Mouse (Mus musculus) adrenal gland, postnatal 14 days (tissue): ENCODE measurements around the gene Sept9. TPM values are rescaled to one million over a fixed set of nuclear protein-coding genes. Genes with fewer than 3 reads are reported as not detected.

ENCODE experiments used
- DNase-seq: peaks from one replicate; pipeline ENCODE4 v3.0.0; 2021; ENCODE audit warnings: mixed read lengths
- long read RNA-seq, 2 experiments: library from polyadenylated mRNA; stranded (forward); transcript quantifications; one replicate each; pipeline ENCODE4 v2.0.0; 2021
- total RNA-seq: library from RNA; stranded (reverse); gene quantifications from 2 replicates; pipeline ENCODE4 v1.2.3, GENCODE M21; 2021

The Sept9 gene
- total RNA-seq, result 115 and 133 TPM in 2 replicates
- long read RNA-seq, experiment 1, transcript Sept9-201 (11 exons, 3,784 nt), result minor isoform, 19 of 131 reads
- long read RNA-seq, experiment 1, transcript Sept9-205 (11 exons, 3,869 nt), result major isoform, 27 of 131 reads
- long read RNA-seq, experiment 1, transcript Sept9-202 (12 exons, 3,616 nt), result minor isoform, 6 of 131 reads
- long read RNA-seq, experiment 1, transcript Sept9-204 (10 exons, 2,932 nt), result minor isoform, 8 of 131 reads
- long read RNA-seq, experiment 1, partial matches to known transcripts, result 62 of 131 reads
- long read RNA-seq, experiment 1, other reads (novel, unspliced or antisense), result 6 of 131 reads
- long read RNA-seq, experiment 2, transcript Sept9-201 (11 exons, 3,784 nt), result major isoform, 15 of 81 reads
- long read RNA-seq, experiment 2, transcript Sept9-205 (11 exons, 3,869 nt), result minor isoform, 6 of 81 reads
- long read RNA-seq, experiment 2, partial matches to known transcripts, result 45 of 81 reads
- long read RNA-seq, experiment 2, other reads (novel, unspliced or antisense), result 8 of 81 reads

DNA sequence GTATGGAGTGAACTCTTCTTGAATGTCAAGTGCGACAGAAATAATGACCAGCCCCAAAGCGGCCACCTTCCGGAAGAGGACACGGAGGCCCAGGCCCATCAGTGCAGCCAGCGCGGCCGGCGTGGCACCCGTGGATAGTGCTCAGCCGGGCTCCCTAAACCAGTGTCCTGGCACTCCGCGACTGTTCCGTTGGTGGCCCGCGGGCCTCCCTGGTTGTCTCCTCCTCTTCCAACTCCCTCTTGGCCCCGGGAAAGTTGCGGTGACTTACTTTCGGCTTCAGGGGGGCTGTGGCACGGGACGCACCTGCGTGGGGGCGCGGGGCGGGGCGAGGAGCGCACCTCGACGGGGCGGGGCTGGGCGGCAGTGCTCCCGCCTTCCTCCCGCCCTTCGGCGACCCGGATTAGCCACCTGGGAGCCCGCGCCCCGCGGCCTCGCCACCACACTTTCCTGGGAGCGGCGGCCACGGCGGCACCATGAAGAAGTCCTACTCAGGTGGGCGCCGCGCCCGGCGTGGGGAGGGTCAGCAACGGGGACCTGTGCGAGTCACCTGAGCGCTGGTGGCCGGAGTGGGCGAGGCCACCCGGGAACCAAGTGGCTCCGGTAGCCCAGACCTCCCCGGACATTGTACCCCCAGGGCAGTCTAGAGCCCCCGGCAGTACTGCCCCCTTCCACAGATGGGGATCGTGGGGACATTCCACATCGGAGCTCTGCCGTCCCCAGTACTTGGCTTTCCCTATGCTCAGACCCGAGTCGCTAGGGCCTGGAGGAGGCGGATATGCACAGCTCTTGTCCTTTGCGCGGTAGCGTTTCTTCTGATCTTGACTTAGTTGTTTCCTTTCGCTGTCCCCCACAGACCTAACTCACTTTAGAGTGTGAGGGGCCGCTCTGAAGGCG lies at the start of gene Sept9:
Gene Sept9 (plus strand): TSS at position 380 of the 894 bp plus-strand sequence.
- peak; percentile 39 for DNase-seq

DNA sequence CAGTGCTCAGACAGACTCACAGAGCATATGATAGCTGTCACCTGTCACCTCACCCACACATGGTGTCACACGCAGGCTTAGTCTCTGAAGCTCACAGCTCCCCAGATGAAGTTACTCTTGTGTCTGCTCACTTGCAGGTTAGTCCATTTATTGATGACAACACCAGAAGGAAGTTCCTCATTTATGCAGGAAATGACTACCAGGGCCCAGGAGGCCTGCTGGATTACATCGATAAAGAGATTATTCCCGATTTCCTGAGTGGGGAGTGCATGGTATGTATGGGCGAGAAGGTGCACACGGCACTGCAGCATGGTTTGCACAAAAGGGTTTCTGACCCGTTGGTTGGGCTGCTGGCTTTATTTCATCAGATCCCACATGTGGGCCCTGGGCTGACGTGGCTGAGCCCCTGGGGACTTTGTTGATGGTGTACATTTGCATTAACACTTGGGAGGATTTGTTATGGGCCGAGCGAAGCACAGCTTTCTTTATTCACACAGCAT lies 48.9 kb upstream of the Sept9 start:
- no peak for DNase-seq

DNA sequence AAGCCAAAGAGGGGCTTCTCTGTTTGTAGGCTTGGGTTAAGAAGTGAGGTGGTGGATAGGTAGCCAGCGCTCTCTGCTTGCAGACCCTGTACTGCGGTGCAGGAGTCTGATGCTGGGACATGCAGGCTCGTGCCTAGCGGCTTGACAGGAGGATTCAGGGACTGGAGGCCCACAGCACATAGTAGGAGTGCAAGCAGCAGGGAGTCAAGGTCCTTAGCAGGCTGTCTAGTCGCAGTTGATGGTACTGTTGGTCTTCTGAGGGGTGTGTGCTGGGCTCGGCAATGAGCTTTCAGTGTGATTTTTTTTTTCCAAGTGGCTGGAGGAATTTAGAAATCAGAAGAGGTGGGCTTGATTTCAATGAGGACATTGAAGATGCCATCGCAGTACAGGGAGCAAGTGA lies 48.0 kb upstream of the Sept9 start:
- DNase-seq, result no peak

DNA sequence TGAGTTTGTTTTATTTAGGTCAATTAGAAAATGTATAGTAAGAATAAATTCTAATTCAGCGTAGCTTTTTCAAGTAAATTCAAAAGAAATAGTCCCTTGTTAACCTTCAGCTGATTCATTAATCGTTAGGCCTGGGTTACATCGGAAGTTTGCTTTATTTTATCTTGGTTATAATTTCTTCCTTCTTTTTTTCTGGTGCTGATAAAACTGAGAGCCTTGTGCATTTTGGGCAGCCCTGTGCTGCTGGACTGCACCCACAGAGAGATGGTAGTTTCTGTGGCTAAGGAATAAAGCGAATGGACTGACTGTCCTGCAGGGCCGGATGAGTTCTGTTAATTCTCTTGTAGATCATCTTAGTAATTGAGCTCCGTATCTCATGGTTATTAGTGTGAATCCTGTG lies 46.9 kb upstream of the Sept9 start:
- DNase-seq, result no peak

DNA sequence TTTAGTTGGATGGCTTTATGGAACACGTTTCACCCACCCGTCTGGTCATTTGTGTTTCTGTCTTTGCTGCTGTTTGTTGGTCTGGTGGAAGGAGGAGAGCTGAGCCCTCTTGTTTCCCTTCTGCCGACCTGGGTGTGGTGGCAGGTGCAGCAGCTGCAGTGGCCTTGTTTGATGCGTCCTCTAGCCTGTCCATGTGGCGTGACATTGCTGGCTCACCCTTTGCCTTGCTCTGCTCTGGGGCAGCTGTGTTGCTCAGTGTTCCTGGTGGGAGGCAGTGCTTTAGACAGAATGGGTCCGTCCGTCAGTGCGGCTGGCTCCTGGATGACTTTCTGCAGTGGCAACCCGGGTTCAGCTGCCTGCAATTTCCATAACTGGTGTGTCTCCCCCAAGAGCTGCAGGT lies 45.9 kb upstream of the Sept9 start:
- no peak for DNase-seq

DNA sequence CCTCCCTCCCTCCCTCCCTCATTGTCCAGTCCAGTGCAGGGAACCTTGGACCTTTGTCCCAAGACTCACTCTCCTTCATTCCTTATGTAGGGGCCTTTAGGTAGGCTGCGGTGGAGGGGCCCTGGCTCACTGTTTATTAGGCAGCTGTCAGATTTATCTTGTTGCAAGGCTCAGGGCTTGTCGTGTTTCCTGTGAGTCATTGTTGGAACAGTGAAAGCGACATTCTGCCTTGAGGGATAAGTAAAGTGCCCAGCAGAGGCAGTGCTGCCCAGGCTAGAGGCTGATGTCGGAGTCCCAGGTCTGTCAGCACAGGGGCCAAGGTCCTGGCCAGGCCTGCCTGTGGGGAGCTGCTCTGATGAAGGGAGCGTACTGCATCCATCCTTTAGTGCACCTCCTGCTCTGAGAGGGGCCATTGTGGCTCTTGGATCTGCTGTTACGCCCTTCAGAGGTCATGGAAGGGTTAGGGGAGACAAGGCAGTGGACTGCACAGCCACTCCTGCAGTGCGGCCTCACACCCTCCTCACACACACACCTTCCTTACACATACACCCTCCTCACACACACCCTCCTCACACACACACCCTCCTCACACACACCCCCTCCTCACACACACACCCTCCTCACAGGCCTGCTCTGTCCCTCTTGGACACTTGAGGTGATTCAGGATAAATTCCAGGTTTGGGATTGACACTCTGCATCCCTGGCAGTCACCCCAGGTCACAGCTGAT lies 45.2 kb upstream of the Sept9 start:
- DNase-seq, result peak; percentile 75

DNA sequence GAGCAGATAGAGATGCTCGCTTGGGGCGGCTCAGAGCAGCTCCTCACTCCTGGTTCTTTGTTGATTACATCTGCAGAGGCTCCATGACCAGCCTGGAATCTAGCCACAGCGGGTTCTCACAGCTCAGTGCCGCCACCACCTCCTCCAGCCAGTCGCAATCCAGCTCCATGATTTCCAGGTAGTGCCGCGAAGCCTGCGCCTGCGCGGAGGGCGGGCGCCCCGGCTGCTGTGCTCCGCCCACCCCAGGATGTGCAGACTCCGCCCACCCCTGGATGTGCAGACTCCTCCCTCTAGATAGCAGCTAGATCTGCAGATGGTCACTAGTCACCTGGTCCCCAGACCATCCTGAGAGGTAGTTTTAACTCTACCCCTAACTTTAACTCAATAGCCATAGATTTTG lies 42.7 kb upstream of the Sept9 start:
- peak; percentile 42 for DNase-seq

DNA sequence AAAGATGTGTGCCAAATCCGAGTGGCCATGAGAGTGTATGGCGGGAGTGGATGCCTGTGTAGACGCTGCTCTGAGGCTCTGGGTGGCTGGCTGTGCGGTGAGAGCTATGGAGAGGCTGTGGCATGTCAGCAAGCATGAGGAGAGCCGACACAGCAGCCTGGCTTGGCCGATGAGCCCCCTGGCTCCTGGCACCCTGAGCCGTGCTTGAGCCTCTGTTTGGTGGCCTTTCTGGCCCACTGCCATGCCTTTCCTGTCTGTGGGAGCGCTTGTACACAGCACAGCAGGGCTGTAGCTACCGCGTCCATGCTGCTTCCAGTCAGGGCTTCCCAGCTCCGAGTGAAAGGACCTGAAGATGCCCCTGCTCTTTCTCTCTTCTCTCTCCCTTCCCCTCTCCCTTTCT lies 41.1 kb upstream of the Sept9 start:
- DNase-seq, result no peak

DNA sequence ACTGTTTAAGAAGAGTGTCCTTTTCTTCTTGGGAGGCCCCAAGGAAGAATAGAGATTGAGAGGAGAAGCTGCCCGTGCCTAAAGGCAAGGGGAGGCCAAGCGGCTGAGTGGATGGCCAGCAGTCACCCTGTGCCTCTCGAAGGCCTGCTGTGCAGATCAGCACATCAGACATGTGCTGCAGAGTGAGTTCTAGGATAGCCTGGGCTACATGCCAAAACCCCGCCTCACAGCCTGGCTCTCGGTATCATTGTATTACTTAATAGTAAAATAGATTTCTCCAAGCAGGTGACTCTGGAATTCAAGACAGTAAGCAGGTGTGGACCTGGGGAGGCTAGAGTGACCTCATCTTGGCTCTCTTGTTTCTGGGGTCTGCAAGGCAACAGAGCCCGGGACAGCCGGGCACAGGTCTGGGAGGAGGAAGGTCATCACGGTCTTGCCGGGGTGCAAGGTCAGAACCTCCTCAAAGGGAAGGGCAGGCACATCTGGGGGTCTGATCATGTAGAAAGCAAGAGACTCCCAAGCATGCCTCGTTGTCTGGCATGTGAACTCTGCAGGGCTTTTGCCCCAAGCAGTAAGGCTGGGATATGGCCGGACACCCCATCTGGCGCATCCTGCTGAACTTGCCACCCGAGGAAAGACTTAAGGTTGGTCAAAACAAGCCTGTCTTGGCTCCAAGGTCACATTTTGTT lies 40.1 kb upstream of the Sept9 start:
- no peak for DNase-seq

DNA sequence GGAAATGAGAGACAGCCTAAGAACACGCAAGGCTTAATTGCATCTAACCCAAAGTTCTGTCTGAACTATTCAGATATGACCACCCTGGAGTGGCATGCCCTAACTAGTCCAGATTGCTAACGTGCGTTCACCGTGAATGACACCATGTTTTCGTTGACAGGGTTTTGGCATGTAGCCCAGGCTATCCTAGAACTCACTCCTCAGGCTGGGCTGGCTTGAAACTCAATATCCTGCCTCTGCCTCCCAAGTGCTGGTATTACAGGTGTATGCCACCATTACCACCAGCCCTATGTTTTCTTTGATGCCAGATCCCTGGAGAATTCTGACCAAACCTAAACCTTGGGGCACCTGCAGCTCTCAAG lies 39.5 kb upstream of the Sept9 start:
- DNase-seq, result no peak

DNA sequence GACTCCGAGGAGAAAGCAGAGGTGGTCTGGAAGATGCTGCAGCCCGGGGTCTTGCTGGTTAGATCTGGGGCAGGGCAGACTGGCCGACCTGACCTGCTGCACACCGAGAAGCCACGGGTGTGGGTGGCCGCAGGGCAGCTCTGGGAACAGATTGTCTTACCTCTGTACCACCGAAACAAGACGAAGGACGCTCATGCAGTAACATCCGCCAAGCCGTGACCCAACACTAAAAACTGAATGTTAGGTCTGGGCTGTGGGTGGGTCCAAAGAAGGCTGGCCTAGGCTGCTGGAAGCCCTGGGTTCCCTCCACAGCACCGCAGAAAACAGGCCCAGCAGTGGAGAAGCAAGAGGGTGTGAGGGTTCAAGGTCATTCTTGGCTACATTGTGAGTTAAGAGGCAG lies 38.7 kb upstream of the Sept9 start:
- no peak for DNase-seq

DNA sequence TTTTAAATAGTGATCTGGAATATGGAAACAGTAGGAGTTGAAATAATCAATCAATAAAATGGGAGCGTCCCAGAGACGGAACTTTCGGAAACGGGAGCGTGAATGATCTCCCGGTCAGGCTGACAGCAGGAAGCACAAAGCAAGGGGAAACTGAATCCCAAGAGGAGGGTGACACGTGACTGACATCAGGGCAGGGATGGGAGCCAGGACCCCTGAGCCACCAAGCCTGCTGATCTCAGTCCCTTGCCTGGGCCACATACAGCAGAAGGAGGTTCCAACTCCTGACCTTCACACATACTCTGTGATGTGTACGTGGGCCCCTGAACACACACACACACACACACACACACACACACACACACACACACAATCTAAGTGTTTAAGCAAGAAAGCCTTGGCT lies 37.9 kb upstream of the Sept9 start:
- no peak for DNase-seq

DNA sequence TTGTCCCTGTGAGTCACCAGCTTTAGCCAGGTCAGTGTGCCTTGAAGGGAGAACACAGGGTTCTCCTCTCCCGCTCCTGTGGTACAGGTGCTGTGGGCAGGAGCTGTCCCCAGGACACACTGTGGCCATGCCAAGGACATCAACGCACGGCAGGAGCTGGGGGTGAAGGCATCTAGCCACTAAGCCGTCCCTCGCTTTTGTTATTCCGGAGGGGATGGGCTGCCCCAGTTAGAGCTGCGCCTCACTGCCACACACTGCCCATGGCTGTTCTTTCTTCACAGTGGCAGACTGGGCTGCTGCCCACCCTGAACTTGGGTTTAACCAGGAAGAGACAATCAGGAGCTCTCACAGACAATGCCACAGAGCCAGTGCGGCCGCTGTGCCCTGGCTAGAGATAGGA lies 36.4 kb upstream of the Sept9 start:
- DNase-seq, result no peak

DNA sequence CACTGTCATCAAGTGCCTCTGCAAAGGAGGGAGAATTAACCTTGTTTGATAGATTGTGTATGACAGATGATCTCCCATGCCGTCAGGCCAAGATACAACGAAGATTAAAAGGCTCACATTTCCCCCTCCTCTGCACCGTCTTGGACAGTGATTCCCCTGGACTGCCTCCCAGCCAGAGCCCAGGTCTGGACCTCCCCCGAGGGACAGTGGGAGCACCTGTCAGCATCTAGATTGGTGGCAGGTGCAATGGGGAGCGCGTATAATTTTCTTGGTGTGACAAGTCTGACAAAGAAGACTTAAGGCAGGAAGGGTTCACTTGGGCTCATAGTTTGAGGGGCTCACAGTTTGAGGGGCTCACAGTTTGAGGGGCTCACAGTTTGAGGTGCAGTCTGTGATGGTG lies 35.7 kb upstream of the Sept9 start:
- no peak for DNase-seq

DNA sequence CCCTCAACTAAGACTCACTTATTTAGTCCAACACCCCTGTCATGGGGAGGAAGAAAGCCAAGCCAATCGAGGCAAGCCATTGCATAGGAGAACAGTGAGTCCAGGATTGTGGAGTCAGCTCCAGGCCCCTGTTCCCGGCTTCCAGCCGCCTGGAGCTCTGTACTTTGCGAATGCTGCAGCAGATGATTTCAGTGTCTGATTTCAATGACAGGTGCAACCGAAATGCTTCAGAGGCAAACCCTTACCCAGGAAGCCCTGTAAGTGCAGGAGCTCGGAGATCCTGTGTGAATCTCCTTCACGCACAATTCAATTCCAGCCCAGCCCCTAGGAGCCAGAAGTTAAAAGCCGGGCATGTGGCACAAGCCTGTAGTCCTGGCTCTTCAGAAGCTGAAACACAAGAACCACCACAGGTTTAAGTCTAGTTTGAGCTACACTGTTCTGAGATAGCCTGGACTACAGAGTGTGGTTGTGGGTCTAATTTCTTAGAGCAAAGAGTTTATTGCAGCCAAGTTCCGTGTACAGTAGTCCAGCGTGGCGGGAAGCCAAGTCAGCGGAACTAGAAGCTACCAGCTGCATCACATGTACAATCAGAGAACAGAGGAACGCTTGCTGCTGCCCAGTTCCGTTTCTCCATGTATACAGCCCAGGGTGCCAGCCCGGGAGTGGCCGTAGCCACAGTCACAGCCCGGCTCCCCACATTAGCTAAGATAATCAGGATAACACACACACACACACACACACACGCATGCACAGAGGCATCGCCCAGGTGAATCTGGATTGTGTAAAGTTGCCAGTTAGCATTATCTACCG lies 31.0 kb upstream of the Sept9 start:
- no peak for DNase-seq

DNA sequence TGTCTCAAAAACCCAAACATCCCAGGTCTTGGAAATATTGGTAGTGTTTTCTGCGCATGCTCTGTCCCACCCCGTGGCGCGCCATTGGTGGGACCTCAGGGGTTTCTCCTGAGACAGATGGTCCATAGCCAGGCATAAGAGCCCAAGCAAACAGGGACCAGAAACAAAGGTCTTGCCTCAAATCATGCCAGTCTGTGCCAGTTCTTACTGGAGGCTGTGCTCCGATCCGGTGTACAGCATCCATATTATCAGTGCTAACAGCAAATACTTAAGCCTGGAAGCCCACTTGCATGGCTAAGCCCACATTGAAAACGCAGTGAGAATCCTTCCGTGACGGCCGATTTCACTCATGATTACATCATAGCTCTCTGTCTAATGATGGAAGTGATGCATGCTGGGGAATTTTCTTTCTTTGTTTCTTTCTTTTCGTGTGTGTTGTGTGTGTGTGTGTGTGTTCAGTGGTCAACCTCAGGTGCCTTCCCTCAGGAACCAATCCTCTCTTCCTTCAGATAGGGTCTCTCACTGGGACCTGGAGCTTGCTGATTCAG lies 30.3 kb upstream of the Sept9 start:
- DNase-seq, result no peak

DNA sequence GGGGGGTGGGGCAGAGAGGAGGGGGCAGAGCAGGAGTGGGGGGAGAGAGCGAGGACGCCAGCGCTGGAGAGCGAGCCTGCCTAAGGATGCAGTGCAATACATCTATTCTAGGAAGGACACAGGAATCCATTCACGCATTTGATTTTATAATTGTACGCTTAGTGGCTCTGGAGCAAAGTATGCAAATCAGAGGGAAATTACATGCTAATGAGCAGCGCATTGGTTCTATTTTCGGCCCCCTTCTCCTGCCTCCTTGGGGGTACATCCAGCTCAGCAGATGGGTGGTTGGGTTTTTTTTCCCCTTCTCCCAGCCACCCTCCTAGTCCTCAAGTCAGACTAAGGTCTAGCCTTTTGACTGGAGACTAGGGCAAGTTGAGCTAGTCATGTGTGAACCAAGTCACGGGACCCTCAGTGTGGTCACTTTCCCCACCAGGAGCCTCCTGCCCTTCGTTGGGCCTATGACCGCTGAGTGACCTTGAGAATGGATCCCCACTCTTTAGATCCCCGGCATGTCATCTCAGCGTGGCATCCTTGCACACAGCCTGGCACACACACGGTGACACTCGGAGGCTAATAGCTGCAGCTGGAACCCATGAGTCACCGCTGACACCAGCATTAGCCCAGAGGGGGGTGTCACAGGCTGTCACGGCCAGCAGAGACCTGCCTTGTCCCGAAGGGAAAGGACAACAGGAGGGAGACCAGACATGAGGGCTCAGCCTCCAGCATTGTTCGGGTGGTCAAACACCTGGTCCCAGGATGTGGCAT lies 29.5 kb upstream of the Sept9 start:
- DNase-seq, result peak; percentile 69

DNA sequence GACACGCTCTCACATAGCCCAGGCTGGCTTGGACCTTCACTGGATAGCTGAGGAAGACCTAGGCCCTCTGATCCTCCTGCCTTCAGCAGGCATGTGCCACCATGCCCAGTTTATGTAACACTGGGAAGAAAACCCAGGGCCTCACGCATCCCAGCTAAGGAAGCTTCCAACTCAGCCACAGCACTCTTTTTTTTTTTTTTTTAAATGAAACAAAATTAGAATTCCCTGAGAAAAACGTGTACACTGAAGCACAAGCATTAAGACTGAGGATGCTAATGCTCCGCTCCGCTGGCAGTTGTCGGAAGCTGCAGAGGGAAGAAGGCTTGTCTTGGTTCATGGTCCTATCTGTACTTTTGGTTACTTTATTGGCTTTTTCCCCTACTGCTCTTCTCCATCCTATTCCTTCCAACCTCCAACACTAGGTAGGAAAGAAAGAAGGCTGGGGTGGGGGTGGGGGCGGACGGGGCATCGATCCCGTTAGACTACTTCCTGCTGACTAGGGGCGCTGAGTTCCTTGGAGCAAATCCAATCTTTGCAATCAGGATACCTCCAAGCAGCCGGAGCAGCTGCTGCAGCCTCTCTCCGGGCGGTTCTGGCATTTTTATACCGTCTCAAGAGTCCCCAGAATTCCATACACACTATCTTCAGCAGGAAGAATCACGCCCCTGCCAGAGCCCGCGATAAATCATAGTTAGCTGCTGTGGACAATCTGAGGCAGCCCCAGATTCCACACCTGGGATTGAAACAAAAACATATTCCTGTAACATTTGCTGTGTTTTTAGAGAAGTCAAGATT lies 25.2 kb upstream of the Sept9 start:
- DNase-seq, result no peak

DNA sequence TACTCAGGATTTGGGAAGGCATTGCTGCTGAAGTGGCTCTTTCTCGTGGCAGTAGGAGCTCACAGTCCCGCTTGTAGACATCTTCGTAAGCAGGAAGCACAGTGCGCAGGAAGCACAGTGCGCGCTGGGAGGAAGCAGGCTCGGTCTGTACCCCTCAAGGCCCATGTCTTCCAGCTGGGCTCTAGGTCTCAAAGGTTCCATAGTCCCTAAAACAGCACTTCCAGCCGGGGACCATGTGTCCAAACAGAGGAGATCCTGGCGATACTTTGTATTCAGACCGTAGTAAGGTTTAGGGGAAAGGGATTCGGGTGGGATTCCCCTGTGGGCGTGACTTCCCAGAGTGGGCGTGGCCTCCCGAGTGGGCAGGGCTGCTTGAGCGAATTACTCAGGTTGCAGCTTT lies 24.5 kb upstream of the Sept9 start:
- peak; percentile 51 for DNase-seq
